Mouse (Mus musculus) erythroblast, embryonic 14.5 days (primary cell): ENCODE measurements at regions not wholly inside any gene's neighbourhood (a gene's known extent, or its start where the extent isn't known, plus 50 kb on each side); places are given as distances from the start of the nearest gene placed in this dataset.

Experiments
- H3K27me3 ChIP-seq: 2 replicates; pipeline ENCODE4 v1.6.1; 2012; ENCODE audit warnings: inconsistent platforms; ENCODE audit not compliant: control insufficient read depth
- H3K36me3 ChIP-seq: 2 replicates; pipeline ENCODE4 v1.6.1; 2012; ENCODE audit warnings: mild to moderate bottlenecking, inconsistent platforms; ENCODE audit not compliant: control insufficient read depth
- H3K4me1 ChIP-seq: 2 replicates; pipeline ENCODE4 v1.6.1; 2012; ENCODE audit warnings: inconsistent platforms; ENCODE audit not compliant: control insufficient read depth
- H3K4me3 ChIP-seq: replicated peaks from 2 replicates; pipeline ENCODE3; 2012; ENCODE audit warnings: moderate library complexity, mild to moderate bottlenecking, inconsistent platforms
- H3K9me3 ChIP-seq: 2 replicates; pipeline ENCODE4 v1.6.1; 2012; ENCODE audit warnings: low read length, inconsistent platforms, mixed read lengths; ENCODE audit not compliant: control insufficient read depth
- GATA1 ChIP-seq: IDR thresholded peaks from 2 replicates; pipeline ENCODE4 v1.6.1; 2012; ENCODE audit warnings: low read length, inconsistent platforms, mixed read lengths
- TAL1 ChIP-seq: IDR thresholded peaks from 3 replicates; pipeline ENCODE4 v1.6.1; 2012; ENCODE audit warnings: low read length, inconsistent platforms, mixed read lengths

DNA sequence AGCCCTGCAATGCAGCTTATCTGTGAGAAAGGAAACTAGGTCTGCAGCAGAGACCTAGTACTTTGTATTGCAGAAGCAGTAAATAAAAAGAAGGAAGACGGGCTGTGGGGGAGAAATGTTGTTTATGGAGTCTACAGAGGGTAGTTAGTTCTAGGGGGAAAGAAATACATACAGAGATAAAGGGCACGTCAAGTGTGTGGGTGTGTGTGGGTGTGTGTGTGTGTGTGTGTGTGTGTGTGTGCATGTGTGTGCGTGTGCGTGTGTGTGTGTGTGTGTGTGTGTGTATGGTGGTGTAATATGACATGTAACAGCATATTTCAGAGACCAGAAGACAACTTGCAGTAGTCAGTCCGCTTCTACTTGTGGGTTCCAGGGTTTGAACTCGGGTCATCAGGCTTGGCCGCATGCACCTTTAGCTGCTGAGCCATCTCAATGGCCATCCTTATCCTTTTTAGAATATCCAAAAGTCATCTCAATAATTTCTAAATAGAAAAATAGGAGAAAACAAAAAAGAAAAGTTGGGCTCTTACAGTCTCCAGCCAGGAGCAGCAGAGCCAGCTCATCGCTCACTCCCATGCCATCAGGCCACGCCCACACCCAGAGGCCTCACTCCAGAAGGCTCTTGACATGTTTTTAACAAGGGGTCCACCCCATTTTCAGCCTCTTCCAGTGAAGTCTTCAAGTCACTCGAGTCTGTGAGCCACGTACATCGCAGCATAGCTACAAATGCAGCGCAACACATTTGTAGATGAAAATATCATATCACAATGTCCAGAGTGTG lies 101.5 kb downstream of the Hlx start:
- H3K27me3 ChIP-seq = peaks cover 6% of the 10 kb centered on the region
- TF ChIP-seq TAL1 = no peak
- no peak for TF ChIP-seq GATA1
- no peaks in the 10 kb centered on the region for H3K36me3 ChIP-seq
- H3K4me3 ChIP-seq = no peak overlapping the region
- peaks cover 50% of the 10 kb centered on the region for H3K4me1 ChIP-seq
- H3K9me3 ChIP-seq = no peaks in the 10 kb centered on the region

- Histone ChIP-seq H3K9me3 (no peaks in the 10 kb centered on the region), H3K27me3 (peaks cover 7% of the 10 kb centered on the region), H3K4me1 (peaks cover 50% of the 10 kb centered on the region), H3K4me3 (no peak overlapping the region), H3K36me3 (no peaks in the 10 kb centered on the region)
- TF ChIP-seq TAL1 (no peak), GATA1 (no peak)
These were observed 103.2 kb downstream of the Hlx start for GRCm38 (mm10) chr1:184629194-184629593.

DNA sequence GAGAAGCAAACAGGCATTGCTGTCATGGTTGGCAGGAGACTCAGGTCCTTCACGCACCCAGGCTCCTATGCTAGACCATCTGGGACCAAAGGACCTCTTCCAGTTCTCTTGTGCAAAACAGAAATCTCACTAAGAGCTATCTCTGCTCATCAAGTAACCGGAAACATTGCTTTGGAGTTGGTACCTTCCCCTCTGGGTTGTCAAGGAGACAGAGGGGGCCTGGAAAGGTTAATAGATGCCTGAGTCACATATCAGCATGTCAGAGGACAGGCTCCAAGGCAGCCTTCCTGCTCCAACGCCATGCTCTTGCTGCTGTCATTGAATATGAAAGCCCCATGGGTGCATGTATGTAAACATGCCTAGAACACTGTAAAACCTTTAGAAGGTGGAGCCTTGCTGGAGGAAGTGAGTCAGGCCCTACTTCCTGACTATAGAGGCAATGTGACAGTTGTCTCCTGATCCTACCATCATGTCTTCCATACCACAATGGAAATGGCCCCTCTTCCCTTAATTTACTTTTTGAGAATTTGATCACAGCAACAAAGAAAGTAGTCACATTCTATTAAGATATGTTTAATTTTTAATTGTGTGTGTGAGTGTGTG lies 103.8 kb downstream of the Hlx start:
- H3K4me3 ChIP-seq = no peak overlapping the region
- H3K27me3 ChIP-seq = peaks cover 7% of the 10 kb centered on the region
- TF ChIP-seq GATA1 (no peak), TAL1 (no peak)
- H3K4me1 ChIP-seq = peaks cover 50% of the 10 kb centered on the region
- H3K36me3 ChIP-seq = no peaks in the 10 kb centered on the region
- no peaks in the 10 kb centered on the region for H3K9me3 ChIP-seq

DNA sequence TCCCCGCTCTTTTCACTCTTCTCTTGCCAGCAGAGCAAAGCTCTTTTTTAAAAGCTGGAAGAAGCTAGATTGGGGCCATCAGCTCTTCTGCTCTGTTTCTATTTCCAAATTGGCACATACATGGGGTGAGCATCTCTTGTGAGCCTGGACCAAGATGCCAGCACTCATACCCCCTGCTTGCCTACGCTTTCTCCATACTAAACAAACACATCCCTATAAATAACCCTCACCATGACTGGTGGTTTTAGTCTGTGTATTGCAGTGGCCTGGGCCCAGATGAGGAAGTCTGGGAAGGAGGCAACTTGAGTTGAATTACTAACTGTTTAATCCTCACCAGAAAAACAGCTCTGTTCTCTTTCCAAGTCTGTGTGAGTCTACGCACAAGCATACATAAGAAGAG lies 110.0 kb downstream of the Hlx start:
- H3K9me3 ChIP-seq = peaks cover 2% of the 10 kb centered on the region; the same call in 1 of the 2 replicates
- TF ChIP-seq TAL1 (no peak), GATA1 (no peak)
- peaks cover 8% of the 10 kb centered on the region for H3K4me1 ChIP-seq
- no peaks in the 10 kb centered on the region for H3K36me3 ChIP-seq
- peaks cover 16% of the 10 kb centered on the region for H3K27me3 ChIP-seq
- no peak overlapping the region for H3K4me3 ChIP-seq

DNA sequence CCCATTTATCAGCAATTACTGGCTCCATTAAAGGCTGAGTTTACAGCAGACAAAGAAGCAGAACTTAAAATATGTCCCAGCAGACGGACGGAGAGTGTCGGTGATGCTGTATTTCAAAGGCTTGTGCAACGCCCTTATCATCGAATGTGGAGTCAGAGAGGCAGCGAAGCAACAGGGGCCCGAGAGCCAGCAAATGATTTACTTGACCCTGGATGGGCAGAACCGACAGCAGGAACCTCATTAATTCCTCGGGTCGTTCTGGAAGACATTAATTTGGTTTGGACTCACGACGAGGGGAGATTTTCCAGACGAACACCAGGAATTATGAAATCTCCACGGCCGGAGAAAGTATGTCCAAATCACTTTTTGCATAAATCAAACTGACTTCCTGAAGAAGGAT lies 110.5 kb downstream of the Hlx start:
- H3K4me3 ChIP-seq = no peak overlapping the region
- no peak for TF ChIP-seq GATA1
- TF ChIP-seq TAL1 = no peak
- H3K9me3 ChIP-seq = peaks cover 4% of the 10 kb centered on the region
- H3K27me3 ChIP-seq = peaks cover 16% of the 10 kb centered on the region
- H3K4me1 ChIP-seq = peaks cover 8% of the 10 kb centered on the region
- no peaks in the 10 kb centered on the region for H3K36me3 ChIP-seq

DNA sequence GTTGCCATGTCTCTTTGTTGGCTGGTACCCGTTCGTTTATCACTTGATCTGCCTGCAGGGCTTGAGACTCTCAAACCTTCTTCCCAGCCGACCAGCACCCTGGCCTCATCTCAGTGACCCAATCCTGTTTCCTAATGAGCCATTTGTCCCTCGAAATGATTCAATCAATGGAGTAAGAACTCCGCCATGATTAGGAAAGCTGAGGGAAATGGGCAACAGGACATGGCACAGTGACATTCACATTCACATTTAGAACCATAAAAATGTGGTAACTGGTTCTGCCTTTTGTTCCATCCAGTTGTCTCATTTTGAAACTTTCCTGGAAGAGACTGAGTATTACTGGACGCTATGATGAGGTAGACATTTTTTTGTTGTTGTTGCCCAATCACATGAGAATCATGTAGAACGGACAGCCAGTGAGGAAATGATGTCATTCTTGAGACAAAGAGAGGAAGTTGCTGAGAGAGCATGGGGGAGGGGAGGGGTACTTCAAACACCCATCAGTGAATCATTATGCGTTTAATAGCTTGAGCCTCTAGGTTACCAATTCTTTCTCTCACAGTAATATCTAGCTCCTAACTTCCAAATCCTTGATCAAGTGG lies 114.5 kb downstream of the Hlx start:
- Histone ChIP-seq H3K27me3 (peaks cover 12% of the 10 kb centered on the region), H3K36me3 (no peaks in the 10 kb centered on the region), H3K4me3 (no peak overlapping the region), H3K4me1 (peaks cover 2% of the 10 kb centered on the region), H3K9me3 (peaks cover 9% of the 10 kb centered on the region)
- TF ChIP-seq TAL1 (no peak), GATA1 (no peak)

- peaks cover 2% of the 10 kb centered on the region for H3K4me1 ChIP-seq
- H3K36me3 ChIP-seq = no peaks in the 10 kb centered on the region
- peaks cover 7% of the 10 kb centered on the region for H3K27me3 ChIP-seq
- no peak overlapping the region for H3K4me3 ChIP-seq
- no peak for TF ChIP-seq GATA1
- TF ChIP-seq TAL1 = no peak
- peaks cover 9% of the 10 kb centered on the region for H3K9me3 ChIP-seq
These were observed 116.4 kb downstream of the Hlx start for GRCm38 (mm10) chr1:184615991-184616390.

DNA sequence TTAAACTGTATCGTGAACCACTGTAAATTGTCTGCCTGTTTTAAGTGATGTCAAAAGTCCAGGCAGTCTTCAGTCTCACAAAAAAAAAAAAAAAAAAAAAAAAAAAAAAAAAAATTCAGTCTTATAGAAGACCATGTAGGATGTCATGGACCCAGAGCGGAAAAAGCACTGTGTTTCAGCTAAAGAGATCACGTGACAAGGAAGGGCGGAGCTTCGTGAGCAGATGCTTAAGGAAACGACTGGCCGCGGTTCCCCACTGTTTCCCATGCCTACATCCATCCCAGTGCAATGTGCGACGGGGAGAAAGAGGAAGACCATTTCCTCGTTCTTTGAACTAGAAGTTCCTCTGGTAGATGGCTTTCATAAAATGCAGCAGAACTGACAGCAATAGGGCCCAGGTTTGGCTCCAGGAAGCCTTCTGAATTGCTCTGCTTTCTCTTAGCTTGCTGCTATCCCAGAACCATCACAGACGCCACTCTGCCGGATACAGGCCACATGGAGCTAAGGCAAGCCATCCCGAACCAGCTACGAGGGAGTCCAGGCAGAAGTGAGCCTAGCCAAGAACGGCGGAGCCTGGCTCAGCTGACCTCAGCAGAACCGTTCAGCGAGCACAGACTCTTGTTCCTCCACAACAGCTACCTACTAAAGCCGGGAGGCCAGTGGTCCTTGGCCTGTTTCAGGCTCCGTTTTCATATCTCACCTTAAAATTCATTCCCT lies 117.6 kb downstream of the Hlx start:
- no peak for TF ChIP-seq TAL1
- no peak for TF ChIP-seq GATA1
- Histone ChIP-seq H3K4me1 (peaks cover 2% of the 10 kb centered on the region), H3K9me3 (peaks cover 9% of the 10 kb centered on the region), H3K4me3 (no peak overlapping the region), H3K27me3 (peaks cover 7% of the 10 kb centered on the region), H3K36me3 (no peaks in the 10 kb centered on the region)

DNA sequence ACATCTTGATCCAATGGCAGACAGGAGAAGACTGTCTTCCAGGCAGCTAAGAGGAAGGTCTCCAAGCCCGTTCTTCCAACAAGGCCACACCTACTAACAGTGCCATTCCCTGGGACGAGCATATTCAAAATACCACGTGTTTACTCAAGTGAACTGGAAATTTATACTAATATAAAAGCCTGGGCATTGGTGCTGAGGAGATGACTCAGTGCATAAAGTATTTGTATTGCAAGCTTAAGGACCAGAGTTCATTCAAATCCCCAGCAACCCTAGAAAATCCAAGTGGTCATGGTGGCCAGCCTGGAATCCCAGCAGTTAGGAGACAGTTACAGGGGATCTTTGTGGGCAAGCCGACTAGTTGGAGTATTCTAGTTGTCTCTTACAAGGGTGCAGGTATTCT lies 119.5 kb downstream of the Hlx start:
- peaks cover 7% of the 10 kb centered on the region for H3K27me3 ChIP-seq
- TF ChIP-seq GATA1 = no peak
- no peak for TF ChIP-seq TAL1
- H3K4me3 ChIP-seq = no peak overlapping the region
- no peaks in the 10 kb centered on the region for H3K36me3 ChIP-seq
- H3K4me1 ChIP-seq = peaks cover 2% of the 10 kb centered on the region
- H3K9me3 ChIP-seq = peaks cover 9% of the 10 kb centered on the region
